Mouse (Mus musculus): Measurements from ENCODE around the gene Acot8.
"Not testable (repeated sequence)": the region's sequence is repeated elsewhere in the genome, so short reads cannot be mapped to it uniquely, and the experiment has no call there.

The Acot8 gene

DNA sequence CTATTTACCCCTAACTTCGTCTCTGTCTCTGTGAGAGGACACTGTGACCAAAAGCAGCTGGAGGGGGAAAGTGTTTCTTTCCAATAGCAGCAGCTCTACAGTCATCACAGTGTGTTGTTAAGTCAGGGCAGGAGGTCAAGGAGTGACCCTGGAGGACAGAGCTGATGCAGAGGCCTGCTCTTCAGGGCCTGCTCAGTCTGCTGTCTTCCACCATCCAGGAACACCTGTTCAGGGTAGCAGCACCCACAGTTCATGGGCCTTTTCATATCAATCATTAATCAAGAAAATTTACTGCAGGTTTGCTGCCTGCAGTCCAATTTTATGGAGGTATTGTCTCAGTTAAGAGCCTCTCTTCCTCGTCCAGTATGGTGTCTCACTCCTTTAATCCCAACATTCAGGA is 8.9 kb upstream of the Acot8 start:
- no peak for DNase-seq (ENCODE audit: low spot score)

DNA sequence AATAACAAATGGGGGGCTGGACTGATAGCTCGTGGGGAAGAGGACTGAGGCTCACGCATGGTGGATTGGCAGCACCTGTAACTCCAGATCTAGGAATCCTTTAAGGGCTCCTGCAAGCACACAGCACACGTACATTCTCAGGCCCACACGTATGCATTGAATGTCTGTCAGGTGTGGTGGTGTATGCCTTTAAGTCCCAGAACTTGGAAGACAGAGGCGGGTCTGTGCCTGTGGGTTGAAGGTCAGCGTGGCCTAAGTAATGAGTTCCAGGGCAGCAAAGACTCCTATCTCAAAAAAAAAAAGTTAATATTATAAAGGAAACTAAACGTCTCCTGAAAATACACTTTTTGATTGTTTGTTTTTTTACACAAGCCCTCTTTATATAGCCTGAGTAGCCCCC is 1.9 kb upstream of the Acot8 start:
- no peak for DNase-seq (ENCODE audit: low spot score)

DNA sequence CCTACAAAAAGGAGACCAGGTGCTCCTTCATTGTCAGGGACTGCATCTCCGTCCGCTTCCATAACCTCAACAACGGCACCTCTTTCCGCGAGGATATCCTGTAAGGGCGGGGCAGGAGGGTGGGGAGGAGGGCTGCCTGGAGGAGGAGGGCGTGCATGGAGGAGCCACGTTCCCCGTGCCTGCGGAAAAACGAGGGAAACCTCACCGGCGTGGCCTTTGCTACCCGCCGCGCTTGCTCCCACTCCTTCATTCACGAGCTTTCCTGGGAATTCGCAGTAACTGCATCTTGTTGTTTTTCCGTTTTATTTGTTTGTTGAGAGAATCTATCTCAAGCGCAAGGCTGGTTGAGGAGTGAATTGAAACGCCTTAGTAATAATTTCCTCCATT is 643 bp upstream of the Acot8 start:
- no peak for DNase-seq (ENCODE audit: low spot score)

DNA sequence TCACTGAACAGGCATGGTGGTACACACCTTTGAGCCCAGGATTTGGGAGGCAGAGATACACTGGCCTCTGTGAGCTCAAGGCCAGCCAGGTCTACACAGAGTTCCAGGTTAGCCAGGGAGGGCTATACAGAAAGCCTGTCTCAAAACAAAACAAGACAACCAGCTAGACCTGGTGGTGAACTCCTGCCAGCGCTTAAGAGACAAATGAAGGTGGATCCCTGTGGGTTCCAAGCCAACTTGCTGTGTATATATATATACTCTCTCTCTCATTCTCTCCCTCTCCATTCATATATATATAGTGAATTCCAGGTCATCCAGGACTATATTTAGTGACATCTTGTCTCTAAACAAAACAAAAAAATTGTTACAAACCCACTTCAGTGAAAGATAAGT is 765 bp downstream of the Acot8 start:
- DNase-seq (ENCODE audit: low spot score): no peak

DNA sequence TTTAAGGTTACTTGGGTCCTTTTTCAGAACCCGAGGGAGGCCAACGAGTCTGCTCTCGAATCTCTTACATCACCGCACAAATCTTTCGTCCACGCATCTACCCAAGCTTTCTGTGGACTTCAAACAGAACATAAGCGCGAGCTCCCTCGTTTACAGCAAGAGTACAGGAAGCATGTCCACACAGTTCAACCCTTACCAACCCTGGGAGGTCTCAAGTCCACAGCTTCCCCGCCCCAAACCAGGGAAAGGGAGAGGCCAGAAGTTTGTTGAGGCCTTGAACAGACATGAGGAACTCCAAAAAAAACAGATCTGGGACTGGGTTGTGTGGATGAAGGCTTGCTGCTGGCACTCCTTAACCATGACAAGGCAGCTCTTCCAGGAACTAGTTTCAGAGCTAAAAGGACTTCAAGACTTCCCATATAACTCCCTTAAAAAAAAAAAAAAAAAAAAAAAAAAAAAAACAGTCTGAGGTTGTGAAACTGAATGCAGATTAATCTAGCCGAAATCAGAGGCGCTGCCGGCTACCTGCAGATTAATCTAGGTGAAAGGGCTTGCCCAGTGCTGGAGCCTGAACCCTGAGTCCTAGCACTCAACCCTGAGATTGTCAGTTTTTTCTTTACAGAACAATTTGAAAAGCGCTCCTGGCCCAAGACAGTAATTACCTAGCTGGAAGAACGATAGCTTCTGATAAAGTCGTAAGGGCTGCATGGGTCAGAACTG is 1.3 kb downstream of the Acot8 start:
- no peak for DNase-seq (ENCODE audit: low spot score)

DNA sequence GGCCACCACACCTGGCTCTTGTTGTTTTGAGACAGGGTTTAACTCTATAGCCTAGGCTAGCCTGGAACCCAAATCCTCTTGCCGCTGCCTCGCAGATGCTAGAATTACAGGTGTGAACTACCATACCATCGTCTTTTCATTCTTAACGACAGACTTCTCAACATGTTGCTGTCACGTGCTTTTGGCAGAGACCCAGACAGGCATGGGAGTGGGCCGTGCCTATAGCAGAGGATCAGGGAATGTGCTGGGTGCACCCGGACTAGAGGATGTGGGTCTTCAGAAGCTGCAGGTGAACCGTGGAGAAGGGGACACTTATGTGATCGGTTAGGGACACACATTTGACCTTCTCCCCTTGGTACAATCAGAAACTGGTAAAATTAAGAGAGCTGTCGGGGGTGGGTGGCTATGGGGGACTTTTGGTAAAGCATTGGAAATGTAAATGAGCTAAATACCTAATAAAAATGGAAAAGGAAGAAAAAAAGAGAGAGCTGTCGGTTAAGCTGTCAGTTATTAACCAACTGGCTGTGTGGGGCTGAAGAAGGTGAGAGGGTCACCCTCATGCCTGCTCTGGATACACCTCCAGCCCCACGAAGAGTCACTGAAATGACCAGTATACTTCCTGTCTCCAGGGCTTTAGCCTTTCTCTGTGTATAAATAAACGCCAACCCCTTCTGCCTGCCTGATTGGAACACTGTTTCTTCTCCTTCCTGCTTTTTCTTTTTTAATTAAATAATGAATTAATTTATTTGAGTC is 4.3 kb downstream of the Acot8 start:
- DNase-seq (ENCODE audit: low spot score): no peak

DNA sequence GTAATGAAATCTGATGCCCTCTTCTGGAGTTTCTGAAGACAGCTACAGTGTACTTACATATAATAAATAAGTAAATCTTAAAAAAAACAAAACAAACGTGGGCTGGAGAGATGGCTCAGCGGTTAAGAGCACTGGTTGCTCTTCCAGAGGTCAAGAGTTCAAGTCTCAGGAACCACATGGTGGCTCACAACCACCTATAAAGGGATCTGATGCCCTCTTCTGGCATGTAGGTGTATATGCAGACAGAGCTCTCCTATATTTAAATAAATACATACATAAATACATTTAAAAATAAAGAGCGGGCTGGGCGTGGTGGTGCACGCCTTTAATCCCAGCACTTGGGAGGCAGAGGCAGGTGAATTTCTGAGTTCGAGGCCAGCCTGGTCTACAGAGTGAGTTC is 6.1 kb downstream of the Acot8 start:
- not testable (repeated sequence) for DNase-seq (ENCODE audit: low spot score)

DNA sequence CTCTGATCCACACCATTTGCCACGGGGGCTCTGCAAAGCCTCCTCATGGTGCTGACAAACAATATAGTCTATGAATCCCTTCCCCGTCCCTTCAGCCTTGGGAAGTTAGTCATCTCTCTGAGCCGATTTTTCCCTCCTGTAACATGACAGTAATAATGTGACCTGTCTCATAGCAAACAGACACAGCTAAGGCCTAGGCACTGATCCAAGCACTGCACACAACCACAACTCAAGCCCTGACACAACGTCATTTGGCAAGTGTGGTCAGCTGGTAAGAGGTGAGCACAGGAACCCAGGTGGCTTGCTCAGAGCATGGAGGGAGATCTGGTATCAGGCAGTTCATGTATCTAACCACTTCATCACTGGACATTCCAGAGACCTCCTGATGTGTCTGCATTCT is 8.8 kb downstream of the Acot8 start:
- no peak for DNase-seq (ENCODE audit: low spot score)

DNA sequence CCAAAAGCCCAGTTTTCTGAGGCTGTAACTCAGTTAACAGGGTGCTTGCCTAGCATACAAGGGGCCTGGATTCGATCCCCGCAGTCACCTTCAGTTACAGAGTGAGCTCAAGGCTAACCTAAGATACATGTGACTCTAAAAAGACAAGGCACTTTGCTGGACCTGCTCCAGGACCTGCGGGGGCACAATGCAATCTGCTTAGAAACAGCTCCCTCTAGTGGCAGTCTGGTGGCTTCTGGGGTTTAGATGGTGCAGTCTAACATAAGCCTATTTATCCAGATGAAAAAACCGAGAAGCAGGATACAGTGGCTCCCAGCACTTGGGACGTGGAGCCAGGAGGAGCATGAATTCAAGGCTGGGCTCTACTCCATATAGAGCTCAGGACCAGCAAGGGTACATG is 10.4 kb downstream of the Acot8 start:
- DNase-seq (ENCODE audit: low spot score): peak; percentile 68

DNA sequence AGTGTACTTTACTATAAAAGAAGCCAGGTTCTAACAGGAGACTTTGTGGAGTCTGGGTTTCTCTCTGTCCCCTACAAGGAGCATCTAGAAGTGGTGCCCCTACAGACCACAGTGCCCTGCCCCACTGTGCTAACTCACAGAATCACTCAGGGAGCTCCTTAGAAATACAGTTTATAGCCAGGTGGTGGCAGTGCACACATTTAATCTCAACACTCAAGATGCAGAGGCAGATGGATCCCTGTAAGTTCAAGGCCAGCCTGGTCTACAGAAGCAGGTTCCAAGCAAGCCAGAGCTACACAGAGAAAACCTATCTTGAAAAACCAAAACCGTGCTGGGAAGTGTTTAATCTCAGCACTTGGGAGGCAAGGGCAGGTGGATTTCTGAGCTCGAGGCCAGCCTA is 10.9 kb downstream of the Acot8 start:
- DNase-seq (ENCODE audit: low spot score): no peak

DNA sequence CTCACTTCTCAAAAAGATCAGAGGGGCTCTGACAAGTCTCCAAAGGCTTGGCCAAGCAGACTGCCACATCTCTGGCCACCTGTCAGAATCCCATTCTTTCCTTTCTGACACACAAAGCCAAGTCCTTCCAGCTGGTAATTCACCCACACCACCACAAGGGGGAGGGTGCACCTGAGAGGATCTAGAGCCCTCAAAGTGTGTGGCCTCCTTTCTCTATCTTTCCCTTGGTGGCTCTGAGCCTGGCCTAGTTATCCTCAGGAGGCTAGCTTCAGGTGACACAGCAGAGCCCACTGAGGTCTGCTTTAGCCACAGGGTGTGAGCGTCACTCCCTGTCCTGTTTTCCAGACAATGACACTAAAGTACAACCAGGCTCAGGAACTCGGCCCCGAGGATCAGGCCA is 11.4 kb downstream of the Acot8 start:
- DNase-seq (ENCODE audit: low spot score): peak; percentile 44

DNA sequence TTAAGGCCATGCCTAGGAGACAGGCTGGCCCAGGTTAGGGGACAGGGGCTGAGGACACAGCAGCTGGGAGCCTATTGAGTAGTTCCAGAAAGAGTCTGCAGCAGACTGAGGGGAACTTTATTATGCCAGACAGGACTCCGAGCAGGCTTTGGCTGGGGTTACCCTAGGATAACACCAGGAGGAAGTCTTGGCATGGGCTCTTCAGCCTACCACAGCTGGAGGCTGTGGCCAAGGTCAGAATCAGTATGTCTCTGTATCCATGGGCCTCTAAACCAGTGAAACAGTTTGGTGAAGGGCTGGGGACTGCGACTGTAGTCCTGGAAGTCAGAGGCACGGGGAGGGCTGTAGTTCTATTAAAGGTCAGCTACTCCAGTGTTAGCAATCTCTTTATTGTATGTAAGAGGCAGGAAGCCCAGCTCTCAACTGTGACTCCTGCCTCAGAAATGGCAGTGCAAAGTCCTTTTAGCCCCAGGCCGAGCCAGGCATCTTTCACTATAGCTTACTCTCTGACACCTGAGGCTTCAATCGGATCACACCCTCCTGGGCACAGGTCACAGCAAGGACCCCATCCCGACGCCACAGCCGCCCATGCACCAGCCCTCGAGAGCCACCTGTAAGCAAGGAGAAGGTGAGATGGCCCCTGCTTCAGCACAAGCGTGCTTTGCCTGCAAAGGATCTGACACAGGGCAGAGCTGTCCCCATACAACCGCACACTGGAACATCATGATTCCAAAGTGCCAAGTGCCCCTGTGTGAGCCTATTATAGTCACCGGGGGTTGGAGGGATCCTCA is 12.1 kb downstream of the Acot8 start:
- DNase-seq (ENCODE audit: low spot score): no peak

DNA sequence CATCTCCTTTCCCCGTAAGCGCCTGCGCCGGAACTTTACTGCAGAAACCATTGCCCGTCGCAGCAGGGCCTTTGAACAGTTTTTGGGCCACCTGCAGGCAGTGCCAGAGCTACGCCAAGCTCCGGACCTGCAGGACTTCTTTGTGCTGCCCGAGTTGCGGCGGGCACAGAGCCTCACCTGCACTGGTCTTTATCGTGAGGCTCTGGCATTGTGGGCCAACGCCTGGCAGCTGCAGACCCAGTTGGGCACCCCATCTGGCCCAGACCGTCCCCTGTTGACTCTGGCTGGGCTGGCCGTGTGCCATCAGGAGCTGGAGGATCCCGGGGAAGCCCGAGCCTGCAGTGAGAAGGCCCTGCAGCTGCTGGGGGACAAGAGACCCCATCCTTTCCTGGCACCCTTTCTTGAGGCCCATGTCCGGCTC is 12.8 kb downstream of the Acot8 start:
- no peak for DNase-seq (ENCODE audit: low spot score)

DNA sequence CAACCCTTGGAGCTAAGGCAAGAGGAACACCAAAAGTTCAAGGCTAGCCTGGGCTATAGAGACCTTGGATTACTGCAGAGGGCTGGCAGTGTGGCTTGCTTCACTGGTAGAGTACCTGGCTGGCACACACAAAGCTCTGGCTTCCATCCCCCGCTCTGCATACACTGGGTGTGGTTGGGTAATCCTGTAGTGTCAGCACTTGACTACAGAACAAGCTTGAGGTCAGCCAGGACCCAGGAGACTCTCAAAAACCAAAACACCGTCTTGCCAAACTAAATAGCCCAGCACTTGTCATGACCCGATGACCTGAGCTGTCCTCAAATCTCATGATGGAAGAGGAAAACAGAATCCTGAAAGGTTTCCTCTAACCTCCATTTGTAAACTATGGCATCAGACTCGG is 14.2 kb downstream of the Acot8 start:
- no peak for DNase-seq (ENCODE audit: low spot score)

DNA sequence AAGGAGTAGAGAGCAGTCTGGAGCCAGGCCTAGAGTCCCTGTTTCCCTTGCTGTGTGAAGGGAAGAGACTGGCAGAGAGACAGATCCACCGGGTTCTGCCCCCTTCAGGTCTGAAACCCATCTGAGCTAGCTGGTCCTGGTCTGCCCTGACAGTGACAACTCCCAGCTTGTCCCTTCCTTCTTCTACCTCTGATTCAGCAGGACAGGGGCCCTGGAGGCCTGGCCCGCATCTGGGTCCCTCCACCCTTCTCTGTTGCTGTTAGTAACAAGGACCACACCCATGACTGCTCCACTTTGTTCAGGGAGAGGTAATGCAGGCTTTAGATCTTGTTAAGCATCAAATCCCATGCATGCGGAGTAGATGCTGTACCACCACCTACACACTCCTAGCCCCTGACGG is 16.3 kb downstream of the Acot8 start:
- DNase-seq (ENCODE audit: low spot score): no peak

DNA sequence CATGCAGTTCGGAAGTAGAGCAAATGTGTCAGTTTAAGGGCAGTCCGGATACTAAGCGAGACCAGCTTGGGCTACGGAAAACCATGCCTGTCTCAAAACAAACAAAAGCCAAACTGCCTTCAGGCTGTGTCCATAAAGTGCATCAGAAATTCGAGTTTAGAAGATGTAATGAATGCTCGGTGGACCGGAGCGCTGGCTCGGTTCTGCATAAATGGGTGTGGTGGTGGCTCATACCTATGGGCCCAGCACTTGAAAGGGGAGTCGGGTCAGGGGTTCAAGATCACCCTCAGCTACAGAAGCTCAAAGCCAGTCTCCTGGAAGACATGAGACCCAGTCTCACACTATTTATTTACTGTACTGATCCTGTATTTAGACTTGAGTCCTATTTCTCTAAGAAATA is 16.9 kb downstream of the Acot8 start:
- no peak for DNase-seq (ENCODE audit: low spot score)

DNA sequence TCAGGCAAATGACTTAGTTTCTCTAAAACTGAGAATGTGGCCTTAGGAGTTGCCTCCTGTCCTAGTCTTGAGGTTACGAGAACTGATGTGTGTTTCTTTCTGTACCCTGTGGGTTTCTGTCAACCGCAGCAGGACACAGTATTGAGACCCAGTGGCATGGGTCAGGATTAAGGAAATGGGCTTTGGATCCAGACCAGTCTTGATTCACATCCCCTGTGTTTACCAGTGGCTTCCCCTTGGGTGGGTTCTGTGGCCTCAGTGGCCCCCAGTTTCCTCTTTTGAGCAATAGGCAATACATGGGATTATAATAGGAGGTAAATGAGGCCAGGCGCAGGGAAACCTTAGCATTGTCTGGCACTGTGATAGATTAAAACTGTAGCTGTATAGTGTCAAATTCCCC is 17.6 kb downstream of the Acot8 start:
- no peak for DNase-seq (ENCODE audit: low spot score)

DNA sequence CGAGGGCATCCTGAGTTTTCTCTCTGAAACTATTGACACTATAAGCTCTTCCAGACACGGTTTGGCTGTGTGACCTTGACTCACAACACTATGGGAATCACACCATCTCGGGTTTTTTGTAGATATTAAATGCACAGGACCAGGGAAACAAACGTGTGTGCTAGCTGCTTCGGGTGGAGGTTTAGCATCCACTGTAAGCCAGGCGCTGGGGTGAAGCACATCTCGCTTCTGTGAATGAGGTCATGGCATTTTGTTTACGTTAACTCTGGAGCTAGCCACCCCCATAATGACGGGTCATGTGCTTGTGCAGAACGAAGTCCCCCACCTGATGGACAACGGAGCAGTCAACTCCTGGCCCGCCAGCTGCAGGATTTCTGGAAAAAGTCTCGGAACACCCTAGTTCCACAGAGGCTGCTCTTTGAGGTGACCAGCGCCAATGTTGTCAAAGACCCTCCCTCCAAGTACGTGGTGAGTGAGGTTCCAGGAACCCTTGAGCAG is 18.2 kb downstream of the Acot8 start:
- no peak for DNase-seq (ENCODE audit: low spot score)

DNA sequence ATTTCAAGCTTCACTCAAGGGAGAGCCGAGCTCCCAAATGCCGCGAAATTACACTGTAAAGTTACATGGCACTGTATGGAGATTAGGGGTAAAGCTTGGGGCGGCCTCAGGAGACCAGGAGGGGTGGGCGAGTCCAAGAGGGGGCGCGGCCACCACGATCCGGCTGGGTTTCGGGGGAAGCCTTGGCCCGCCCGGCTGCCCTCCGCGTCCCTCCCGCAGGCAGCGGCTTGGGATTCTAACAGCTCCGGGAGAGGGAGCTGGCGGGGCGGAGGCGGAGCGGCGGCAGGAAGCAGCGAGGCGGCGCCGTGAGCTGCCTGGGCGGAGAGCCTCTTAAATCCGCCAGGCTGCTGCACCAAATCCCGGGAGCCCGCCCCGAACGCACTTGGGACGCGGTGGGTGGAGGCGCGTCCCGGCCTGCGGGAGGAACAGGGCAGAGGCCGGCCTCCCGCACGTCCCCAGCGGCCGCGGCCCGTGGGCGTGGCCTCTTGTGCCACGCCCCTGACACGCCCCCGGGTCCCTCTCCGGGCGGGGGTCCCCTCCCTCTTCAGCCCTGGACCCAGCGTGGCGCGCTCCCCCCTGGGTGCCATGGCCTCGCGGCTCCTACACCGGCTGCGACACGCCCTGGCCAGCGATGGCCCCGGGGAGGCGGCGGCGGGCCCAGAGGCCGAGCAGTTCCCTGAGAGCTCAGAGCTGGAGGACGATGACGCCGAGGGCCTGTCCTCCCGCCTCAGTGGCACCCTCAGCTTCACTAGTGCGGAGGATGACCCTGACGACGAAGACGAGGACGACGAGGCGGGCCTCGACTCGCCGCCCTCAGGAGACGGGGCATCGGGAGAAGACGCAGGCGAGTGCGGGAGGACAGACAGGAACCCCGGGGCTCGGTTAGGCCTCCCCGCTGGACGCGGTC is 18.9 kb downstream of the Acot8 start, which contains the start of gene Snx21:
Gene Snx21, plus strand, starts transcription at position 343 of the 907 bp plus-strand sequence.
- DNase-seq (ENCODE audit: low spot score): peak; percentile 62

DNA sequence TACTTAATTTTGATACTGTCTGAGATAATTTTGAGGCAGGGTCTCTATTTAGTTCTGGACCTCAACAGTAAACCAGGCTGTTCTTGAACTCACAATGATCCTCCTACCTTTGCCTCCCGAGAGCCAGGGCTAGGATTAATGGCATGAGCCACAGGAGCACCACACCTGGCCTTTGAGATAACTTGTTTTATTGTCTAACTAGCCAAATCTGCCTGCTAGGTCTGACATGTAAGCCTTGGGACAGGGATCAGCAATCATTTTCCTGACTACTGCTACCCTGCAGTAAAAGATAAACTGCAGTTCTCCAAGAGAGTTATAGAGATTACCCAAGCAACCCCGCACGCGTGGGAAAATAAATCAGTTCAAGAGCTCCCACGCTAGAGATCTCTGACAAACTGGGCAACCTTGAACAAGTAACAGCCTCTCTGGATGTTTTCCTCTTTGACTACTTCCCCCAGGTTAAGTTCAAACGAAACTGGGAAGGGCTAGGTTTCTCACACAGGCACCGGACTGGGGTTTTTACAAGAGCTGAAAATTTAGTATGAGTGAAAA is 19.7 kb downstream of the Acot8 start:
- no peak for DNase-seq (ENCODE audit: low spot score)

DNA sequence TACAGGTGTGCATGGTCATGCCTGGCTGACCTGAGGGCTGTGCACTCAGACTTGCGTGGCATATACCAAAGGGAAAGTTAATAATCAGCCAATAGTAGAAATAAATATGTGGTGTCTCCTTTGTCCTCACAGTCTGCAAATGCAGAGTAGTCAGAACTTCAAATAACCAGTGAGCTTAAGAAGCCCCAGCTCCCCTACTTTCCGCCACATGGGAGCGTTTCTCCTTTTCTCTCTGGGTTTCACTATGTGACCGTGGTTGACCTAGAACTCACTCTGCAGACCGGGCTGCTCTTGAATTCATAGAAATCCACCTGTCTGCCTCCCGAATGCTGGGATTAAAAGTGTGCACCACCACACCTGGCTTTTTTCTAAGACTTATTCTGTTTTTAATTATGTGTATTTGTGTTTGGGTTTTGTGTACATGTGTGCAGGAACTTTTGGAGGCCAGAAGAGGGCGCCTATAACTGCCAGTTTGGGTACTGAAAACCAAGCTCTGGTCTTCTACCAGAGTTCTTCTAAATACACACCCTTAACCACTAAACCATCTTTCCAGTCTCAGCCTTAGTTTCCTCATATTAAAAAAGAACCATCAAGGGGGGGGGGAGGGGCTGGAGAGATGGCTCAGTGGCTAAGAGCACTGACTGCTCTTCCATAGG is 20.6 kb downstream of the Acot8 start:
- DNase-seq (ENCODE audit: low spot score): no peak

Measured in spleen, adult 12 weeks (tissue).